Mouse (Mus musculus): ENCODE data around the gene Ifitm2.
"Not testable (repeated sequence)": the region's sequence is repeated elsewhere in the genome, so short reads cannot be mapped to it uniquely, and the experiment has no call there.

Gene Ifitm2

GRCm38 (mm10) chr7:140955758-140956555, at the start of gene Ifitm2, which contains the start of gene Gm45717:
TSS of gene Ifitm2 (minus strand) at chr7:140955987.
TSS of gene Gm45717 (minus strand) at chr7:140955937.
- peak; percentile 84 for DNase-seq (ENCODE audit: low read depth, low spot score)

- DNase-seq (ENCODE audit: low read depth, low spot score): no peak
These were observed 47.6 kb upstream of the Ifitm2 start for GRCm38 (mm10) chr7:141003248-141004010.

- DNase-seq (ENCODE audit: low read depth, low spot score): no peak
These were observed 45.3 kb upstream of the Ifitm2 start for GRCm38 (mm10) chr7:141000881-141001708.

GRCm38 (mm10) chr7:140998853-140999700, 43.3 kb upstream of the Ifitm2 start:
- no peak for DNase-seq (ENCODE audit: low read depth, low spot score)

- no peak for DNase-seq (ENCODE audit: low read depth, low spot score)
These were observed 42.0 kb upstream of the Ifitm2 start for GRCm38 (mm10) chr7:140997817-140998216.

GRCm38 (mm10) chr7:140991117-140991689, 35.4 kb upstream of the Ifitm2 start:
- DNase-seq (ENCODE audit: low read depth, low spot score): no peak

GRCm38 (mm10) chr7:140990622-140991021, 34.8 kb upstream of the Ifitm2 start:
- DNase-seq (ENCODE audit: low read depth, low spot score): no peak

GRCm38 (mm10) chr7:140990185-140990584, 34.4 kb upstream of the Ifitm2 start:
- DNase-seq (ENCODE audit: low read depth, low spot score): no peak

- no peak for DNase-seq (ENCODE audit: low read depth, low spot score)
These were observed 33.2 kb upstream of the Ifitm2 start for GRCm38 (mm10) chr7:140989022-140989421.

- no peak for DNase-seq (ENCODE audit: low read depth, low spot score)
These were observed 31.7 kb upstream of the Ifitm2 start for GRCm38 (mm10) chr7:140987182-140988138.

- DNase-seq (ENCODE audit: low read depth, low spot score): no peak
These were observed 27.2 kb upstream of the Ifitm2 start for GRCm38 (mm10) chr7:140982971-140983370.

GRCm38 (mm10) chr7:140981704-140982103, 25.9 kb upstream of the Ifitm2 start:
- DNase-seq (ENCODE audit: low read depth, low spot score): no peak

GRCm38 (mm10) chr7:140976720-140977119, 20.9 kb upstream of the Ifitm2 start:
- DNase-seq (ENCODE audit: low read depth, low spot score): not testable (repeated sequence)

- no peak for DNase-seq (ENCODE audit: low read depth, low spot score)
These were observed 19.7 kb upstream of the Ifitm2 start for GRCm38 (mm10) chr7:140975465-140975864.

GRCm38 (mm10) chr7:140974940-140975339, 19.2 kb upstream of the Ifitm2 start:
- DNase-seq (ENCODE audit: low read depth, low spot score): no peak

GRCm38 (mm10) chr7:140973396-140974165, 17.8 kb upstream of the Ifitm2 start:
- peak; percentile 48 for DNase-seq (ENCODE audit: low read depth, low spot score)

- no peak for DNase-seq (ENCODE audit: low read depth, low spot score)
These were observed 15.8 kb upstream of the Ifitm2 start for GRCm38 (mm10) chr7:140971479-140972171.

- DNase-seq (ENCODE audit: low read depth, low spot score): no peak
These were observed 15.1 kb upstream of the Ifitm2 start for GRCm38 (mm10) chr7:140970931-140971330.
